Mouse (Mus musculus) MEL (cell line): Measurements from ENCODE around the gene Nectin2. TPM values are rescaled to one million over a fixed set of nuclear protein-coding genes. Genes with fewer than 3 reads are reported as not detected.

Source experiments
- DNase-seq: peaks from one replicate; pipeline ENCODE4 v3.0.0; 2011; ENCODE audit warnings: low read depth, low spot score
- H3K27ac ChIP-seq: 2 replicates; pipeline ENCODE4 v1.5.1; 2012; ENCODE audit warnings: low read depth, mild to moderate bottlenecking, control low read depth, low read length, moderate library complexity; ENCODE audit not compliant: control insufficient read depth
- H3K27me3 ChIP-seq, 2 experiments: fragments of 150-350 bp in 1 of 2; sonication (generic) in 1 of 2; 2 replicates each; pipeline ENCODE4 v1.6.1; 2012; ENCODE audit warnings: low read length in 2 of 2, mild to moderate bottlenecking in 2 of 2, improper control_type of control experiment in 1 of 2, moderate library complexity in 1 of 2; ENCODE audit not compliant: insufficient read depth in 2 of 2, control insufficient read depth in 1 of 2
- H3K36me3 ChIP-seq, 2 experiments: 2 replicates each; pipeline ENCODE4 v1.6.1; 2012 to 2014; ENCODE audit warnings: low read length in 2 of 2, improper control_type of control experiment in 1 of 2, inconsistent platforms in 1 of 2, mild to moderate bottlenecking in 1 of 2; ENCODE audit not compliant: insufficient read depth in 2 of 2, control insufficient read depth in 1 of 2
- H3K4me1 ChIP-seq, 2 experiments: fragments of 150-350 bp in 1 of 2; sonication (generic) in 1 of 2; 2 replicates each; pipeline ENCODE4 v1.6.1; 2012; ENCODE audit warnings: low read length in 2 of 2, improper control_type of control experiment in 1 of 2, mild to moderate bottlenecking in 1 of 2; ENCODE audit not compliant: insufficient read depth in 2 of 2, control insufficient read depth in 1 of 2
- H3K4me3 ChIP-seq, 2 experiments: fragments of 150-350 bp in 1 of 2; sonication (generic) in 1 of 2; 2 replicates each; pipeline ENCODE4 v1.5.1; 2012; ENCODE audit warnings: low read depth in 2 of 2, low read length in 2 of 2, mild to moderate bottlenecking in 2 of 2, moderate library complexity in 2 of 2, control low read depth in 1 of 2, improper control_type of control experiment in 1 of 2; ENCODE audit not compliant: control insufficient read depth in 1 of 2, insufficient read depth in 1 of 2
- H3K79me2 ChIP-seq: 2 replicates; pipeline ENCODE4 v1.6.1; 2012; ENCODE audit warnings: mild to moderate bottlenecking, low read length, moderate library complexity; ENCODE audit not compliant: control insufficient read depth, poor library complexity, insufficient read depth
- H3K9ac ChIP-seq: 2 replicates; pipeline ENCODE4 v1.6.1; 2012; ENCODE audit warnings: low read depth, mild to moderate bottlenecking, control low read depth, low read length, moderate library complexity; ENCODE audit not compliant: control insufficient read depth, poor library complexity, severe bottlenecking
- H3K9me3 ChIP-seq: fragments of 150-350 bp; sonication (generic); replicated peaks from 2 replicates; pipeline ENCODE4 v1.6.1; 2012; ENCODE audit warnings: mild to moderate bottlenecking, low read length, improper control_type of control experiment, moderate library complexity; ENCODE audit not compliant: insufficient read depth
- BHLHE40 ChIP-seq: IDR thresholded peaks from 2 replicates; pipeline ENCODE4 v1.6.1; 2012; ENCODE audit warnings: low read depth, mild to moderate bottlenecking, inconsistent platforms, low read length, improper control_type of control experiment, borderline replicate concordance
- CHD2 ChIP-seq: IDR thresholded peaks from 2 replicates; pipeline ENCODE4 v1.6.1; 2011; ENCODE audit warnings: low read length, improper control_type of control experiment
- CTCF ChIP-seq, 3 experiments: IDR thresholded peaks in 2 of 3; conservative IDR thresholded peaks in 1 of 3; 2 replicates each; pipeline ENCODE4 v1.5.1; 2011 to 2012; ENCODE audit warnings: low read length in 3 of 3, low read depth in 2 of 3, mild to moderate bottlenecking in 2 of 3, improper control_type of control experiment in 1 of 3, inconsistent platforms in 1 of 3, mixed read lengths in 1 of 3, moderate library complexity in 1 of 3; ENCODE audit not compliant: control insufficient read depth in 1 of 3, insufficient read depth in 1 of 3, poor library complexity in 1 of 3, severe bottlenecking in 1 of 3
- E2F4 ChIP-seq: IDR thresholded peaks from 2 replicates; pipeline ENCODE4 v1.6.1; 2011; ENCODE audit warnings: low read depth, low read length, improper control_type of control experiment, borderline replicate concordance
- ELF1 ChIP-seq: IDR thresholded peaks from 2 replicates; pipeline ENCODE4 v1.6.1; 2014; ENCODE audit warnings: low read depth, mild to moderate bottlenecking, inconsistent platforms, low read length, improper control_type of control experiment, moderate library complexity
- ETS1 ChIP-seq: IDR thresholded peaks from 2 replicates; pipeline ENCODE4 v1.6.1; 2012; ENCODE audit warnings: low read depth, mild to moderate bottlenecking, inconsistent platforms, low read length, improper control_type of control experiment, moderate library complexity
- GABPA ChIP-seq: IDR thresholded peaks from 2 replicates; pipeline ENCODE4 v1.6.1; 2012; ENCODE audit warnings: low read depth, mild to moderate bottlenecking, inconsistent platforms, low read length, improper control_type of control experiment, moderate library complexity
- JUND ChIP-seq: IDR thresholded peaks from 2 replicates; pipeline ENCODE4 v1.6.1; 2011; ENCODE audit warnings: low read depth, mild to moderate bottlenecking, improper control_type of control experiment, low read length
- KAT2A ChIP-seq: conservative IDR thresholded peaks from 2 replicates; pipeline ENCODE4 v1.6.1; 2012; ENCODE audit warnings: low read depth, low read length, improper control_type of control experiment, inconsistent platforms
- MAFK ChIP-seq: IDR thresholded peaks from 2 replicates; pipeline ENCODE4 v1.6.1; 2011; ENCODE audit warnings: low read depth, mild to moderate bottlenecking, low read length, improper control_type of control experiment, borderline replicate concordance
- MAX ChIP-seq: IDR thresholded peaks from 2 replicates; pipeline ENCODE4 v1.6.1; 2011; ENCODE audit warnings: low read length, improper control_type of control experiment
- MXI1 ChIP-seq: IDR thresholded peaks from 2 replicates; pipeline ENCODE4 v1.6.1; 2011; ENCODE audit warnings: mild to moderate bottlenecking, low read depth, low read length, improper control_type of control experiment
- MYB ChIP-seq: IDR thresholded peaks from 2 replicates; pipeline ENCODE4 v1.6.1; 2011; ENCODE audit warnings: mild to moderate bottlenecking, low read depth, low read length, improper control_type of control experiment
- MYC ChIP-seq: IDR thresholded peaks from 2 replicates; pipeline ENCODE4 v1.6.1; 2011; ENCODE audit warnings: low read depth, mild to moderate bottlenecking, low read length, improper control_type of control experiment, moderate library complexity
- POLR2AphosphoS2 ChIP-seq: IDR thresholded peaks from 2 replicates; pipeline ENCODE4 v1.6.1; 2011; ENCODE audit warnings: low read length, improper control_type of control experiment
- RCOR1 ChIP-seq: IDR thresholded peaks from 2 replicates; pipeline ENCODE4 v1.6.1; 2012; ENCODE audit warnings: low read depth, mild to moderate bottlenecking, inconsistent platforms, low read length, improper control_type of control experiment
- SIN3A ChIP-seq: IDR thresholded peaks from 2 replicates; pipeline ENCODE4 v1.6.1; 2012; ENCODE audit warnings: low read length, improper control_type of control experiment, inconsistent platforms
- TAL1 ChIP-seq: IDR thresholded peaks from 2 replicates; pipeline ENCODE4 v1.6.1; 2012; ENCODE audit warnings: mild to moderate bottlenecking, inconsistent platforms, low read length, moderate library complexity, mixed read lengths
- UBTF ChIP-seq: IDR thresholded peaks from 2 replicates; pipeline ENCODE4 v1.6.1; 2012; ENCODE audit warnings: low read depth, mild to moderate bottlenecking, inconsistent platforms, low read length, improper control_type of control experiment, moderate library complexity, borderline replicate concordance; ENCODE audit not compliant: insufficient read depth
- USF1 ChIP-seq: IDR thresholded peaks from 2 replicates; pipeline ENCODE4 v1.6.1; 2014; ENCODE audit warnings: low read depth, mild to moderate bottlenecking, inconsistent platforms, low read length, improper control_type of control experiment, moderate library complexity
- USF2 ChIP-seq, 2 experiments: IDR thresholded peaks; 2 replicates each; pipeline ENCODE4 v1.6.1; 2011 to 2012; ENCODE audit warnings: improper control_type of control experiment in 2 of 2, low read length in 2 of 2, borderline replicate concordance in 1 of 2, inconsistent platforms in 1 of 2, low read depth in 1 of 2, mild to moderate bottlenecking in 1 of 2; ENCODE audit not compliant: insufficient read depth in 1 of 2
- ZMIZ1 ChIP-seq: IDR thresholded peaks from 2 replicates; pipeline ENCODE4 v1.6.1; 2012; ENCODE audit warnings: low read depth, mild to moderate bottlenecking, inconsistent platforms, low read length, improper control_type of control experiment, moderate library complexity
- ZNF384 ChIP-seq: IDR thresholded peaks from 2 replicates; pipeline ENCODE4 v1.6.1; 2012; ENCODE audit warnings: low read depth, mild to moderate bottlenecking, inconsistent platforms, low read length, improper control_type of control experiment
- polyA plus RNA-seq, 2 experiments: library from polyadenylated mRNA; stranded (reverse) in 1 of 2; unstranded in 1 of 2; fragments of >175 nt in 1 of 2; fragments of >200 nt in 1 of 2; gene quantifications; 2 replicates each; pipeline versions ENCODE4 v1.2.1 to v1.2.4; 2012; ENCODE audit warnings: low replicate concordance in 2 of 2, low read depth in 1 of 2; ENCODE audit not compliant: insufficient read length in 2 of 2, insufficient read depth in 1 of 2, missing spikeins in 1 of 2
- total RNA-seq: library from RNA; depleted of rRNA; stranded (reverse); fragments of 300-350 nt; gene quantifications from 2 replicates; pipeline ENCODE4 v1.2.3, GENCODE M21; 2012

Gene Nectin2
- total and polyA plus RNA-seq, 3 experiments, result 6.9 to 25.6 TPM; not detected in 1

DNA sequence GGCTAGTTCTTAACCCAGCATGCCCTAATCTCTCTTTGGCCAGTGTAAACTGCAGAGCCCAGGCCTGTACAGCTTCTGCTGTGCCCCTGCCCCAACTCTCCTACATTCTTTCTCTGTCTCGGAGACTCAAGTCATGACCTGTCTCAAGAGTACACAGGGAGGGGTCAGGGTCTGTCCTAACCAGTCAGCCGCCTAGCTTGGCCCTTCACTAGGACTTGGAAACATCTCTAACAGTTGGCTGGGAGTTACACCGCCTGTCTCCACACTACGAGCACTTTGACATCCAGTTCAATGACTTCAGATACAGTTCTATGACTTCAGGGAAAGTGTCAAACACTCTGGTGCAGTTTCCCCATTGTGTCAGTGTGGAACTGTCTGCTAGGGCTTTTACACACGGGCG, 58.8 kb downstream of the Nectin2 start:
- H3K27ac ChIP-seq, result no peak overlapping the region
- peaks cover 14 to 41% of the 10 kb centered on the region in 2 experiments for H3K4me1 ChIP-seq
- H3K4me3 ChIP-seq, result no peak overlapping the region
- no peak overlapping the region for H3K9ac ChIP-seq
- H3K79me2 ChIP-seq, result no peaks in the 10 kb centered on the region
- no peak for DNase-seq
- no peaks in the 10 kb centered on the region for H3K27me3 ChIP-seq
- peaks cover 0 to 37% of the 10 kb centered on the region in 2 experiments; a peak in 2 of 4 replicates for H3K36me3 ChIP-seq
- no peaks in the 10 kb centered on the region for H3K9me3 ChIP-seq
- TF ChIP-seq RCOR1 (no peak), UBTF (no peak), E2F4 (no peak), KAT2A (no peak), ZMIZ1 (no peak), MYC (no peak), SIN3A (no peak), CTCF (IDR thresholded peaks at IDR 0.05 in 2 of 3, conservative IDR thresholded peaks at IDR 0.05 in 1 of 3; ENCODE audit: control insufficient read depth in 1 of 3, insufficient read depth in 1 of 3, low read depth in 2 of 3, low read length in 3 of 3, poor library complexity in 1 of 3, severe bottlenecking in 1 of 3) (no peak), CHD2 (no peak), USF1 (no peak), ZNF384 (no peak), MAX (no peak), TAL1 (no peak), USF2 (IDR thresholded peaks at IDR 0.05; ENCODE audit: borderline replicate concordance in 1 of 2, insufficient read depth in 1 of 2, low read depth in 1 of 2, low read length in 2 of 2) (no peak)
- TF ChIP-seq, all 39 proteins: peak for 0

- H3K27me3 ChIP-seq, result no peaks in the 10 kb centered on the region
- H3K79me2 ChIP-seq, result no peaks in the 10 kb centered on the region
- H3K4me3 ChIP-seq, result no peak overlapping the region
- H3K9ac ChIP-seq, result no peak overlapping the region
- no peak for TF ChIP-seq USF2 (IDR thresholded peaks at IDR 0.05; ENCODE audit: borderline replicate concordance in 1 of 2, insufficient read depth in 1 of 2, low read depth in 1 of 2, low read length in 2 of 2)
- TF ChIP-seq ETS1, result no peak
- TF ChIP-seq MXI1, result no peak
- no peak for TF ChIP-seq MYB
- no peak for TF ChIP-seq MAFK
- TF ChIP-seq BHLHE40, result no peak
- no peak for TF ChIP-seq POLR2AphosphoS2
- TF ChIP-seq RCOR1, result no peak
- no peak for TF ChIP-seq GABPA
- no peak for TF ChIP-seq ELF1
- TF ChIP-seq MYC, result no peak
- no peak for TF ChIP-seq JUND
- TF ChIP-seq ZNF384, result no peak
- H3K36me3 ChIP-seq, result peaks cover 0 to 31% of the 10 kb centered on the region in 2 experiments; a peak in 2 of 4 replicates
- H3K27ac ChIP-seq, result no peak overlapping the region
- H3K9me3 ChIP-seq, result no peaks in the 10 kb centered on the region
- peaks cover 12 to 36% of the 10 kb centered on the region in 2 experiments for H3K4me1 ChIP-seq
- DNase-seq, result no peak
Observed at GRCm38 (mm10) chr7:19690845-19691244, 59.4 kb downstream of the Nectin2 start.
